Mouse (Mus musculus) intestine, postnatal 0 days (tissue): ENCODE results near the gene Apbb1. TPM values are rescaled to one million over a fixed set of nuclear protein-coding genes. Genes with fewer than 3 reads are reported as not detected.

Experiments
- ATAC-seq: fragments of 200-750 bp; cut with Nextera tagmentation; 2 replicates; pipeline ENCODE4 v1.8.0; 2017; ENCODE audit warnings: mild to moderate bottlenecking, moderate TSS enrichment, moderate library complexity
- H3K27ac ChIP-seq: fragments of 300-500 bp; sonication (generic); 2 replicates; pipeline ENCODE4 v1.5.1; 2014; ENCODE audit warnings: mild to moderate bottlenecking, low read depth, low read length, moderate library complexity
- H3K27me3 ChIP-seq: fragments of 300-500 bp; sonication (generic); replicated peaks from 2 replicates; pipeline ENCODE4 v1.6.1; 2014; ENCODE audit warnings: low read length, mixed read lengths; ENCODE audit not compliant: control insufficient read depth, insufficient read depth
- H3K36me3 ChIP-seq: fragments of 300-500 bp; sonication (generic); 2 replicates; pipeline ENCODE4 v1.6.1; 2014; ENCODE audit warnings: mild to moderate bottlenecking, moderate library complexity; ENCODE audit not compliant: control insufficient read depth, insufficient read depth
- H3K4me1 ChIP-seq: fragments of 300-500 bp; sonication (generic); replicated peaks from 2 replicates; pipeline ENCODE4 v1.6.1; 2014; ENCODE audit warnings: antibody characterized with exemption, low read length, mixed read lengths; ENCODE audit not compliant: control insufficient read depth, insufficient read depth
- H3K4me2 ChIP-seq: fragments of 300-500 bp; sonication (generic); replicated peaks from 2 replicates; pipeline ENCODE4 v1.6.1; 2014; ENCODE audit warnings: low read depth, mild to moderate bottlenecking, moderate library complexity
- H3K4me3 ChIP-seq: fragments of 300-500 bp; sonication (generic); 2 replicates; pipeline ENCODE4 v1.5.1; 2014; ENCODE audit warnings: low read depth, low read length
- H3K9ac ChIP-seq: fragments of 300-500 bp; sonication (generic); 2 replicates; pipeline ENCODE4 v1.6.1; 2014; ENCODE audit warnings: mild to moderate bottlenecking, low read depth, low read length
- H3K9me3 ChIP-seq: fragments of 300-500 bp; sonication (generic); 2 replicates; pipeline ENCODE4 v1.6.1; 2016; ENCODE audit warnings: mixed run types; ENCODE audit not compliant: control insufficient read depth
- CTCF ChIP-seq: sonication (generic); IDR thresholded peaks from 2 replicates; pipeline ENCODE4 v1.5.1; 2016; ENCODE audit warnings: low read depth, mild to moderate bottlenecking, control low read depth, antibody characterized with exemption, moderate library complexity
- WGBS: fragments of 180-500 bp; shearing (Covaris S2); extraction: QIAGEN DNeasy Blood & Tissue Kit; methylation state at CpG from one replicate; pipeline ENCODE4 v1.1.7; 2014; 5-methylcytosine and 5-hydroxymethylcytosine counted together
- polyA plus RNA-seq: library from polyadenylated mRNA; unstranded; fragments of >200 nt; fragmentation: Nextera tagmentation; extraction: Ambion mirVana; gene quantifications from 2 replicates; pipeline ENCODE4 v1.2.1, GENCODE M21; 2015

Gene Apbb1
- polyA plus RNA-seq, 1 experiment from 2014 or later, result 14.0 TPM

- WGBS, result 30% methylated on average over 9 of the region's 9 CpGs
- ATAC-seq, result peak; percentile 76
- Histone ChIP-seq H3K4me3 (no peak overlapping the region), H3K27ac (no peak overlapping the region), H3K27me3 (no peaks in the 10 kb centered on the region), H3K4me2 (no peak overlapping the region), H3K9ac (no peak overlapping the region), H3K9me3 (no peaks in the 10 kb centered on the region), H3K36me3 (no peaks in the 10 kb centered on the region), H3K4me1 (no peaks in the 10 kb centered on the region)
- peak; percentile 87 for TF ChIP-seq CTCF
These were observed 21.6 kb upstream of the Apbb1 start for GRCm38 (mm10) chr7:105602860-105603623.

DNA sequence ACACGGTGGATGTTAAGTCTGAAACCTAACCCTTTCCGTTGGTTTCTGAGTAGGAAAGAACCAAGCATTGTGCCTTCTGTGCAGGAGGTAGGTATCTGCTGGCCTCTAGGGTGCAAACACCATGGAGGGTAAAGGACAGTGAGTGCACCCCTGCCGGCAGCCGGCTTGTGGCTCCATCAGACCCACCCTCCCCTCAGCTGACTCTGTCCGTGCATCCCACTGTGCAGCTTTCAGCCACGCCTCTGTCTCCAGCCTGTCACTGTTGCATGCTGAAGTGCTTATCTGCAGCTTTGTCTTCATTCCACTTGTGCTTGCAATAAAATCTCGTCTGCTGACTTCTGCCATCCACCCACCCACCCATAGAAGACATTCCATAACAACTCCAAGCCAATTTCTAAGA, 8.6 kb upstream of the Apbb1 start:
- Histone ChIP-seq H3K27ac (no peak overlapping the region), H3K36me3 (no peaks in the 10 kb centered on the region), H3K27me3 (no peaks in the 10 kb centered on the region), H3K4me3 (no peak overlapping the region), H3K4me2 (no peak overlapping the region), H3K9ac (no peak overlapping the region), H3K9me3 (no peaks in the 10 kb centered on the region), H3K4me1 (no peaks in the 10 kb centered on the region)
- TF ChIP-seq CTCF, result no peak
- no peak for ATAC-seq
- WGBS, result 42% methylated on average over 7 of the region's 7 CpGs

DNA sequence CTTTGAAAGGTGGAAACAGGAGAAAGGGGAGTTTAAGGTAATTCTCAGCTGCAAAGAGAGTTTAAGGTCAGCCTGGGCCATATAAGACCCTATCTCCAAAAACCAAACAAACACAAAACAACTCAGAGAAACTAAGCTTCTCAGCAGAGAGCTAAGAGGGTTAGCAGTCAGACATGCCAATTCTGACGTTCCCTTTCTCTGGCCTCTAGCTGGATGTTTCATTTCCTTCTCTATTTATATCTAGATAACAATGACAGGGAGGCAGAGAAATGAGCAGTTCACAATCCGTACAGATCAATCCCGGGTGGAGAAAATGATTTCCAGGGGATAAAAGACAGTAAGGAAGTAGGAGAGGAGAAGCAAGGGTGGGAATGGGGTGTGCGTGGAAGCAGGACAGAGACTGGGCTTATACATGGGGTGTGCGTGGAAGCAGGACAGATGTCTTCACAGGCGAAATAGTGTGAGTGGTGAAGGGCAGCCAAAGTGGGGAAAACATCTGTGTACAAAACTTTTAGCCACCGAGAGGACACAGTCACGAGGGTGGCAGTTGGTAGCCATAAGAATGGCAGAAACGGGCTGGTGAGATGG, 7.0 kb upstream of the Apbb1 start:
- H3K36me3 ChIP-seq, result no peaks in the 10 kb centered on the region
- no peaks in the 10 kb centered on the region for H3K27me3 ChIP-seq
- no peak for ATAC-seq
- H3K9me3 ChIP-seq, result no peaks in the 10 kb centered on the region
- no peak overlapping the region for H3K27ac ChIP-seq
- WGBS, result 60% methylated on average over 9 of the region's 9 CpGs
- no peaks in the 10 kb centered on the region for H3K4me1 ChIP-seq
- no peak overlapping the region for H3K9ac ChIP-seq
- H3K4me3 ChIP-seq, result no peak overlapping the region
- no peak overlapping the region for H3K4me2 ChIP-seq
- TF ChIP-seq CTCF, result no peak

- no peak for TF ChIP-seq CTCF
- H3K9ac ChIP-seq, result no peak overlapping the region
- H3K9me3 ChIP-seq, result no peaks in the 10 kb centered on the region
- H3K36me3 ChIP-seq, result no peaks in the 10 kb centered on the region
- no peaks in the 10 kb centered on the region for H3K27me3 ChIP-seq
- 90% methylated on average over 2 of the region's 2 CpGs for WGBS
- H3K4me3 ChIP-seq, result peak overlapping the region; percentile 80; the same call in 1 of the 2 replicates
- no peak for ATAC-seq
- peak overlapping the region; percentile 97 for H3K4me2 ChIP-seq
- H3K4me1 ChIP-seq, result no peaks in the 10 kb centered on the region
- no peak overlapping the region for H3K27ac ChIP-seq
These were observed 506 bp upstream of the Apbb1 start for GRCm38 (mm10) chr7:105581959-105582358.

- peak overlapping the region; percentile 35; the same call in 1 of the 2 replicates for H3K27ac ChIP-seq
- H3K9ac ChIP-seq, result peak overlapping the region; percentile 47
- H3K4me3 ChIP-seq, result peak overlapping the region; percentile 80
- no peak for TF ChIP-seq CTCF
- H3K9me3 ChIP-seq, result no peaks in the 10 kb centered on the region
- no peaks in the 10 kb centered on the region for H3K4me1 ChIP-seq
- H3K27me3 ChIP-seq, result no peaks in the 10 kb centered on the region
- no peaks in the 10 kb centered on the region for H3K36me3 ChIP-seq
- WGBS, result 3% methylated on average over 17 of the region's 22 CpGs
- no peak for ATAC-seq
- H3K4me2 ChIP-seq, result peak overlapping the region; percentile 97
These were observed 795 bp downstream of the Apbb1 start for GRCm38 (mm10) chr7:105580627-105581089.

DNA sequence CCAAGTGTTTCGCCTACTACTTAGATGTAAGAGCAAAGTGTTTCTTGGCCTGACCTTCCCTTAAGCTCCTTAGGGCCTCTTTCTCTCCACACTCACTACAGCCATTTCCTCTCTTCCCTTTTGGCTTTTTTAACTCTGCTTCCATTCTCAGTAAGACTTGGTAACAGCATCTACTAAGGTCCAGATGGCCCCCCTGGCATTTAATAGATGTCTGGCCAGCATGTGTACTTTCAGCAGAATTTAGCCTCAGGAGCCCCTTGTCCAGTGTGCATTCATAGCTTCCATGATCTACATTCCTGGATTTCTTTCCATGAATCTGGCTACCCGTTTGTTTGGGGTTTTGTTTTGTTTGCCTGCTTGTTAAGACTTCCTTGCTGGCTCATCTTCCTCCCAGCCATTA, 3.0 kb downstream of the Apbb1 start:
- no peaks in the 10 kb centered on the region for H3K36me3 ChIP-seq
- H3K9me3 ChIP-seq, result no peaks in the 10 kb centered on the region
- no peak overlapping the region for H3K9ac ChIP-seq
- no peak for TF ChIP-seq CTCF
- ATAC-seq, result no peak
- no peak overlapping the region for H3K4me2 ChIP-seq
- no peaks in the 10 kb centered on the region for H3K27me3 ChIP-seq
- H3K27ac ChIP-seq, result no peak overlapping the region
- no peaks in the 10 kb centered on the region for H3K4me1 ChIP-seq
- H3K4me3 ChIP-seq, result no peak overlapping the region
- WGBS, result 86% methylated on average over 2 of the region's 2 CpGs
